Mouse (Mus musculus): ENCODE measurements at regions not wholly inside any gene's neighbourhood (a gene's known extent, or its start where the extent isn't known, plus 50 kb on each side); places are given as distances from the start of the nearest gene placed in this dataset.

DNA sequence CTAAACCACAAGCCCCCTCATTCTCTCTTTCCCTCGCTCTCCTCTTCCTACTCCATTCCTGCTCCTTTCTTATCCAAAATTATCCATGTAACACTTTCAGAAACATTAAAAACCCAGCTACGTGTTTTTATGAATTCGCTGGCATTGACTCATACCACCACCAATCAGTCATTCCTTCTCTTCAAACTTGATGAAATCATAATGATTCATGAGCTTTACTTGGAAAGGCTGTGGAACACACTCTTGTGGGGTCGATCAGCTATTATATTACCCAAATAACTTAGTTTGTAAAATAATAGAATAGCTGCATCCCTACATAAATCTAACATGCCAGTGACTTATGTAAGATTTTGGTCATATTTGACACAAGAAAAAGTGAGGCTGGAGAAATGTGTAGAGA lies 331.9 kb upstream of the N6amt1 start:
- DNase-seq (ENCODE audit: extremely low read depth) = no peak
- dilution Hi-C loops (cut with MboI; ENCODE audit: extremely low pct_ligation_motif_present, extremely low pct_unique_long_range_greater_than_20kb, low sequenced_read_pairs) (no loop called here), in situ Hi-C loops (cut with MboI; ENCODE audit: low pct_ligation_motif_present, low pct_unique_long_range_greater_than_20kb, low sequenced_read_pairs) (loop anchor here (25.0 kb wide), 1 partner anchor 215 kb away; no protein-coding TSS in a partner anchor)
- no peaks in the 10 kb centered on the region for H3K79me2 ChIP-seq (replicated peaks; ENCODE audit: control insufficient read depth, extremely low read depth, insufficient read depth, poor library complexity, severe bottlenecking)
- no peaks in the 10 kb centered on the region for H3K36me3 ChIP-seq (replicated peaks in 1 of 2; ENCODE audit: control insufficient read depth in 1 of 2, insufficient read depth in 1 of 2, low read length in 1 of 2)
- H3K4me1 ChIP-seq (ENCODE audit: control insufficient read depth in 1 of 2, insufficient read depth in 2 of 2) = no peaks in the 10 kb centered on the region
- H3K27me3 ChIP-seq (replicated peaks) = no peaks in the 10 kb centered on the region
- H3K9ac ChIP-seq (ENCODE audit: insufficient read depth, low read depth) = no peak overlapping the region
- H3K9me3 ChIP-seq (replicated peaks; ENCODE audit: low read length) = no peaks in the 10 kb centered on the region
- no peak overlapping the region for H3K4me2 ChIP-seq (ENCODE audit: insufficient read depth, low read depth, poor library complexity, severe bottlenecking)
- H3K27ac ChIP-seq (ENCODE audit: insufficient read depth, low read depth) = no peak overlapping the region
- no peak overlapping the region for H3K4me3 ChIP-seq (replicated peaks in 1 of 3; ENCODE audit: low read depth in 2 of 3, low read length in 2 of 3, poor library complexity in 1 of 3)
- TF ChIP-seq MAFK (IDR thresholded peaks at IDR 0.05; ENCODE audit: insufficient replicate concordance, low read length) = no peak
- TF ChIP-seq USF2 (conservative IDR thresholded peaks at IDR 0.05; ENCODE audit: low read depth, low read length) = no peak
- no peak for TF ChIP-seq HCFC1 (IDR thresholded peaks at IDR 0.05; ENCODE audit: low read depth, low read length)
- no peak for TF ChIP-seq MXI1 (IDR thresholded peaks at IDR 0.05; ENCODE audit: low read depth, low read length)
- no peak for TF ChIP-seq JUN (IDR thresholded peaks at IDR 0.05; ENCODE audit: insufficient read depth, low read depth, low read length)

DNA sequence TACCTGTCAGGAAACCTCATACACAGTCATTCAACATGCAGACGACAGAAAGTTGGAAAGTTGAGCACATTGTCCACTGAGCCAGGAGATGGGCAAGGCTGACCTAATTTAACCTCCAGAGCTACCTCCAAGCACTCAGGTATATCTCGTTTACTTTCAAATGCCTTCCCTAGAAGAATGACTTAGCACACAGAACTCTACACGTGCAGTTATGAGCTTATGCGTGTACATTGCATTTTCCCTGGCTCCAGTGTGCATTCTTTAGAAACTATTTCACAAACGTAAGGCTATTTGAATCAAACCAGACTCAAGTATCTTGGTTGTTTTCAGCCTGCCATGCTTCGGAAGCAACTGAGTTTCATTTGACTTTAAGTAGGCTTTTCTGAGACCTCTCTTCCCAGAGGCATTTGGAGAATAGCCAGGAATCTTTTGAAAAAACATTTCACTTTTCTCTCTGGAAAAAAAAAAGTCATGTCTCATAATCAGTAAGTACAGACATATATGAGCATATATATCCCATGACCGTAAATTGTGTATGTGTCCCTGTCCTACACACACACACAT lies 336.8 kb upstream of the N6amt1 start:
- dilution Hi-C loops (cut with MboI; ENCODE audit: extremely low pct_ligation_motif_present, extremely low pct_unique_long_range_greater_than_20kb, low sequenced_read_pairs) (no loop called here), in situ Hi-C loops (cut with MboI; ENCODE audit: low pct_ligation_motif_present, low pct_unique_long_range_greater_than_20kb, low sequenced_read_pairs) (loop anchor here (25.0 kb wide), 1 partner anchor 220 kb away; no protein-coding TSS in a partner anchor)
- H3K27me3 ChIP-seq (replicated peaks) = no peaks in the 10 kb centered on the region
- H3K4me3 ChIP-seq (replicated peaks in 1 of 3; ENCODE audit: low read depth in 2 of 3, low read length in 2 of 3, poor library complexity in 1 of 3) = no peak overlapping the region
- H3K4me1 ChIP-seq (ENCODE audit: control insufficient read depth in 1 of 2, insufficient read depth in 2 of 2) = no peaks in the 10 kb centered on the region
- TF ChIP-seq HCFC1 (IDR thresholded peaks at IDR 0.05; ENCODE audit: low read depth, low read length) = no peak
- no peak for TF ChIP-seq MXI1 (IDR thresholded peaks at IDR 0.05; ENCODE audit: low read depth, low read length)
- no peak for TF ChIP-seq ZNF384 (IDR thresholded peaks at IDR 0.05; ENCODE audit: low read depth, low read length)
- TF ChIP-seq NELFE (IDR thresholded peaks at IDR 0.05; ENCODE audit: low read depth, low read length) = no peak
- TF ChIP-seq CHD2 (IDR thresholded peaks at IDR 0.05; ENCODE audit: low read length) = no peak
- no peak for TF ChIP-seq E2F4 (IDR thresholded peaks at IDR 0.05; ENCODE audit: insufficient replicate concordance, low read depth, low read length)
- TF ChIP-seq GABPA (IDR thresholded peaks at IDR 0.05; ENCODE audit: insufficient replicate concordance, low read depth, low read length) = no peak
- TF ChIP-seq JUND (conservative IDR thresholded peaks at IDR 0.05; ENCODE audit: low read depth, low read length) = no peak
- TF ChIP-seq CTCF (conservative IDR thresholded peaks at IDR 0.05 in 1 of 2, IDR thresholded peaks at IDR 0.05 in 1 of 2; ENCODE audit: low read depth in 2 of 2, low read length in 2 of 2) = no peak
- no peak for TF ChIP-seq MAZ (IDR thresholded peaks at IDR 0.05; ENCODE audit: low read depth, low read length)
- TF ChIP-seq ZKSCAN1 (IDR thresholded peaks at IDR 0.05; ENCODE audit: borderline replicate concordance, low read depth, low read length) = no peak
- no peak for TF ChIP-seq UBTF (IDR thresholded peaks at IDR 0.05; ENCODE audit: low read depth, low read length)
- TF ChIP-seq ZMIZ1 (IDR thresholded peaks at IDR 0.05; ENCODE audit: low read depth, low read length) = no peak
- TF ChIP-seq USF2 (conservative IDR thresholded peaks at IDR 0.05; ENCODE audit: low read depth, low read length) = no peak
- TF ChIP-seq MAFK (IDR thresholded peaks at IDR 0.05; ENCODE audit: insufficient replicate concordance, low read length) = no peak
- TF ChIP-seq MAX (IDR thresholded peaks at IDR 0.05; ENCODE audit: low read length) = no peak
- TF ChIP-seq EP300 (IDR thresholded peaks at IDR 0.05; ENCODE audit: low read length) = no peak
- H3K79me2 ChIP-seq (replicated peaks; ENCODE audit: control insufficient read depth, extremely low read depth, insufficient read depth, poor library complexity, severe bottlenecking) = no peaks in the 10 kb centered on the region
- H3K9ac ChIP-seq (ENCODE audit: insufficient read depth, low read depth) = no peak overlapping the region
- no peak overlapping the region for H3K4me2 ChIP-seq (ENCODE audit: insufficient read depth, low read depth, poor library complexity, severe bottlenecking)
- H3K27ac ChIP-seq (ENCODE audit: insufficient read depth, low read depth) = no peak overlapping the region
- DNase-seq (ENCODE audit: extremely low read depth) = no peak
- H3K9me3 ChIP-seq (replicated peaks; ENCODE audit: low read length) = no peaks in the 10 kb centered on the region
- no peaks in the 10 kb centered on the region for H3K36me3 ChIP-seq (replicated peaks in 1 of 2; ENCODE audit: control insufficient read depth in 1 of 2, insufficient read depth in 1 of 2, low read length in 1 of 2)

Data from CH12.LX (cell line).